Mouse (Mus musculus) embryonic fibroblast, embryonic 13.5 days (primary cell): ENCODE data around the gene Sfn.

Experiments used
- CTCF ChIP-seq: IDR thresholded peaks from 2 replicates; pipeline ENCODE4 v1.5.1; 2011; ENCODE audit warnings: mild to moderate bottlenecking, control low read depth, low read length, moderate library complexity, borderline replicate concordance; ENCODE audit not compliant: insufficient read depth
- POLR2A ChIP-seq: IDR thresholded peaks from 2 replicates; pipeline ENCODE4 v1.6.1; 2011; ENCODE audit warnings: low read depth, mild to moderate bottlenecking, control low read depth, low read length, moderate library complexity

DNA sequence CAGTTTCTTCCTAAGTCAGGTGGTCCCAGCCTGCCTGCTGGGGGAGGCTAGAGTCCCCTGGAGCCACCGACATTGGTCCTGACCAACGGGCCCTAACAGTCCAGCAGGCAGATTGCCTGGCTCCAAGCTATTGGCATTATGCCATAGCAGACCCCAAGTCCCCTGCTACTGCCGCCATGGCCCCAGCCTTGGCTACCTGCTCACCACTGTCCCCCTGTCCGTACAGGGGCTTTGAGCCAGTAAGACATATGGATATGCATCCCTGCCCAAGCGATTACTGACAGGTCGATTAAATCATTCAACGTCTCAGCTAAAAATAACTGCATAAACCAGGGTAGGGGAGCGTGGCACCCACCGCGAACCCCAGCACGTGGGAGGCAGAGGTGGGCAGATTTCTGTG lies 16.0 kb upstream of the Sfn start:
- TF ChIP-seq POLR2A (no peak), CTCF (no peak)
